Mouse (Mus musculus) CH12.LX (cell line): Measurements from ENCODE around the gene B3gntl1.

ENCODE experiments used
- CTCF ChIP-seq, 2 experiments: IDR thresholded peaks in 1 of 2; conservative IDR thresholded peaks in 1 of 2; 2 replicates each; pipeline ENCODE4 v1.5.1; 2011 to 2012; ENCODE audit warnings: low read depth in 2 of 2, low read length in 2 of 2, improper control_type of control experiment in 1 of 2, inconsistent platforms in 1 of 2, mild to moderate bottlenecking in 1 of 2, moderate library complexity in 1 of 2
- ZMIZ1 ChIP-seq: IDR thresholded peaks from 2 replicates; pipeline ENCODE4 v1.6.1; 2012; ENCODE audit warnings: low read depth, mild to moderate bottlenecking, inconsistent platforms, low read length, improper control_type of control experiment

- TF ChIP-seq ZMIZ1 (no peak), CTCF (conservative IDR thresholded peaks at IDR 0.05 in 1 of 2, IDR thresholded peaks at IDR 0.05 in 1 of 2; ENCODE audit: low read depth in 2 of 2, low read length in 2 of 2) (no peak)
Observed at GRCm38 (mm10) chr11:121710245-121710644, 37.3 kb upstream of the B3gntl1 start.
